ENCODE assay signal across 19 mouse cellular contexts in the genomic region with DNA sequence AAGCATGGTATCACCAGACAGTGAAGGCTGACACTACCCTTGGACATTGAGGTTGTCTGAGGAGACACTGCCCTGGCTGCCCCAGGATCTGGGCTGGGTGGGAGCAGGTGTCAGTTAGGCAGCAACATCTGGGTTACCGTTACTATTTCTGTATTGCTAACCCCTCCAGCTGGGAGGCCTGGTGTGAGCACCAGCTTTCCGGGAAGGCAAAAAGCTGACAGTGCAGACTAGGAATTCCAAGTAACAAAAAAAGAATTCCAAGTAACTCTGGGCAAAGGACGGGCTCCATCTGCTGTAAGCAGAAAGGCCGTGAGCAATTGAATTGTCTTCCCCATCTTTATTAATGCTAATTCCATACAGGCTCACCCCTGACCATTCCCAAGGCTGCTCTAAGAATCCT. TPM values are rescaled to one million over a fixed set of nuclear protein-coding genes. Genes with fewer than 3 reads are reported as not detected.
DNase-seq lines count a peak whose midpoint lies in the region; ATAC-seq and TF ChIP-seq lines count a peak whose summit lies in the region.
"Had no signal": no experiment of that assay in that cellular context is flagged by ENCODE, and none has a peak within 500 bp of the region (broad histone marks: within the 10 kb centered on the region; RNA-seq: fewer than 3 reads in every experiment).

No protein-coding gene starts in this region.

- peak; percentile 25 for DNase-seq in cerebellum, adult 9-10 months
- no peak for DNase-seq in cerebellum, adult 11 months
- DNase-seq in kidney, postnatal 0 days (ENCODE audit: low spot score), result no peak
- DNase-seq in midbrain, embryonic 11.5 days (ENCODE audit: low spot score, missing footprints), result peak; percentile 70
- DNase-seq in midbrain, postnatal 0 days (ENCODE audit: low spot score), result no peak
- no peak for DNase-seq in spleen, postnatal 10 days (ENCODE audit: low spot score in 2 of 2)
- DNase-seq: adrenal gland, postnatal 14 days; cerebellum, postnatal 10 days; forebrain, postnatal 0 days; gastrocnemius, postnatal 36 days; heart, adult 11 months; heart, postnatal 36 days had no signal

- no peaks in the 10 kb centered on the region for H3K9me3 ChIP-seq in kidney, postnatal 0 days (replicated peaks; ENCODE audit: low read length)
- no peaks in the 10 kb centered on the region for H3K9me3 ChIP-seq in kidney, embryonic 14.5 days (ENCODE audit: control insufficient read depth, low read length)
- no peaks in the 10 kb centered on the region for H3K9me3 ChIP-seq in midbrain, embryonic 11.5 days (ENCODE audit: control insufficient read depth, low read length)
- H3K9me3 ChIP-seq in midbrain, postnatal 0 days (ENCODE audit: low read length), result no peaks in the 10 kb centered on the region
- H3K9me3 ChIP-seq: embryonic facial prominence, embryonic 10.5 days; forebrain, embryonic 13.5 days; heart, embryonic 13.5 days; hindbrain, embryonic 15.5 days had no signal

- WGBS in kidney, postnatal 0 days, result 60% methylated on average over 4 of the region's 4 CpGs
- 72% methylated on average over 4 of the region's 4 CpGs for WGBS in kidney, embryonic 14.5 days
- WGBS in midbrain, embryonic 11.5 days, result 66% methylated on average over 4 of the region's 4 CpGs
- 46% methylated on average over 4 of the region's 4 CpGs for WGBS in midbrain, postnatal 0 days

- no peaks in the 10 kb centered on the region for H3K27me3 ChIP-seq in kidney, postnatal 0 days (ENCODE audit: insufficient read depth, low read length)
- H3K27me3 ChIP-seq in kidney, embryonic 14.5 days (ENCODE audit: control insufficient read depth, insufficient read depth, low read length), result no peaks in the 10 kb centered on the region
- no peaks in the 10 kb centered on the region for H3K27me3 ChIP-seq in midbrain, embryonic 11.5 days (ENCODE audit: control insufficient read depth, insufficient read depth, low read length)
- no peaks in the 10 kb centered on the region for H3K27me3 ChIP-seq in midbrain, postnatal 0 days (ENCODE audit: insufficient read depth, low read length)
- H3K27me3 ChIP-seq: heart, embryonic 13.5 days; hindbrain, embryonic 15.5 days; Patski had no signal

- no peak overlapping the region for H3K4me2 ChIP-seq in kidney, postnatal 0 days (ENCODE audit: low read length)
- no peak overlapping the region for H3K4me2 ChIP-seq in kidney, embryonic 14.5 days (replicated peaks; ENCODE audit: low read depth, low read length)
- no peak overlapping the region for H3K4me2 ChIP-seq in midbrain, embryonic 11.5 days
- H3K4me2 ChIP-seq in midbrain, postnatal 0 days (ENCODE audit: low read depth, low read length, poor library complexity, severe bottlenecking), result no peak overlapping the region
- H3K4me2 ChIP-seq: forebrain, embryonic 13.5 days; heart, embryonic 13.5 days; hindbrain, embryonic 15.5 days had no signal

- H3K36me3 ChIP-seq in kidney, postnatal 0 days (ENCODE audit: insufficient read depth, low read length), result no peaks in the 10 kb centered on the region
- H3K36me3 ChIP-seq in kidney, embryonic 14.5 days (ENCODE audit: control insufficient read depth, insufficient read depth, low read length), result no peaks in the 10 kb centered on the region
- H3K36me3 ChIP-seq in midbrain, embryonic 11.5 days (ENCODE audit: control insufficient read depth, insufficient read depth, low read length), result no peaks in the 10 kb centered on the region
- no peaks in the 10 kb centered on the region for H3K36me3 ChIP-seq in midbrain, postnatal 0 days (ENCODE audit: insufficient read depth, low read length)
- H3K36me3 ChIP-seq: embryonic facial prominence, embryonic 10.5 days; heart, embryonic 13.5 days; hindbrain, embryonic 15.5 days had no signal

- no peak overlapping the region for H3K9ac ChIP-seq in kidney, postnatal 0 days (ENCODE audit: low read depth, low read length)
- no peak overlapping the region for H3K9ac ChIP-seq in kidney, embryonic 14.5 days (ENCODE audit: low read depth, low read length)
- no peak overlapping the region for H3K9ac ChIP-seq in midbrain, embryonic 11.5 days (ENCODE audit: low read length)
- H3K9ac ChIP-seq in midbrain, postnatal 0 days (replicated peaks; ENCODE audit: low read length, poor library complexity, severe bottlenecking), result no peak overlapping the region
- H3K9ac ChIP-seq: forebrain, embryonic 13.5 days; forebrain, postnatal 0 days; heart, embryonic 13.5 days; hindbrain, embryonic 15.5 days had no signal

- H3K4me1 ChIP-seq in kidney, postnatal 0 days (replicated peaks; ENCODE audit: insufficient read depth, low read length), result 0 out of 2 replicates have a peak, but pooled peaks cover 14% of the 10 kb centered on the region
- peaks cover 11% of the 10 kb centered on the region; the same call in 1 of the 2 replicates for H3K4me1 ChIP-seq in kidney, embryonic 14.5 days (ENCODE audit: control insufficient read depth, insufficient read depth, low read length)
- peaks cover 14% of the 10 kb centered on the region for H3K4me1 ChIP-seq in midbrain, embryonic 11.5 days (ENCODE audit: control insufficient read depth, insufficient read depth, low read length)
- H3K4me1 ChIP-seq in midbrain, postnatal 0 days (ENCODE audit: insufficient read depth, low read length), result no peaks in the 10 kb centered on the region

- TF ChIP-seq CTCF in kidney, postnatal 0 days (IDR thresholded peaks at IDR 0.05; ENCODE audit: low read depth), result no peak
- TF ChIP-seq CTCF in midbrain, postnatal 0 days (IDR thresholded peaks at IDR 0.05), result no peak

- H3K27ac ChIP-seq in kidney, postnatal 0 days, result 0 out of 2 replicates have a peak overlapping the region, but pooled peaks have one; percentile 8
- no peak overlapping the region for H3K27ac ChIP-seq in kidney, embryonic 14.5 days (ENCODE audit: low read depth, low read length)
- no peak overlapping the region for H3K27ac ChIP-seq in midbrain, embryonic 11.5 days (ENCODE audit: low read depth, low read length)
- H3K27ac ChIP-seq in midbrain, postnatal 0 days (ENCODE audit: low read depth, low read length), result no peak overlapping the region
- H3K27ac ChIP-seq: embryonic facial prominence, embryonic 10.5 days; forebrain, embryonic 13.5 days; heart, embryonic 13.5 days; hindbrain, embryonic 15.5 days had no signal

- H3K4me3 ChIP-seq in kidney, postnatal 0 days (replicated peaks; ENCODE audit: low read depth, low read length), result no peak overlapping the region
- no peak overlapping the region for H3K4me3 ChIP-seq in kidney, embryonic 14.5 days (ENCODE audit: low read length)
- no peak overlapping the region for H3K4me3 ChIP-seq in midbrain, embryonic 11.5 days (ENCODE audit: low read depth, low read length)
- no peak overlapping the region for H3K4me3 ChIP-seq in midbrain, postnatal 0 days (ENCODE audit: low read depth, low read length)
- H3K4me3 ChIP-seq: embryonic facial prominence, embryonic 10.5 days; forebrain, embryonic 13.5 days; heart, embryonic 13.5 days; hindbrain, embryonic 15.5 days had no signal

- no peak for ATAC-seq in kidney, postnatal 0 days (replicated peaks; ENCODE audit: low FRiP score, low read depth)
- ATAC-seq in kidney, embryonic 14.5 days (ENCODE audit: low FRiP score, low TSS enrichment), result no peak
- no peak for ATAC-seq in midbrain, embryonic 11.5 days (ENCODE audit: low FRiP score)
- no peak for ATAC-seq in midbrain, postnatal 0 days (ENCODE audit: low FRiP score)
- ATAC-seq: activated CD4-positive, CD25-positive, alpha-beta regulatory T cell, adult 4 months; forebrain, embryonic 13.5 days; forebrain, postnatal 0 days; Patski had no signal

RNA-seq across cellular contexts. Expression of gene Bsn, which starts 8.4 kb away (rescaled TPM):
- polyA plus RNA-seq in kidney, postnatal 0 days (2015; fragmentation: Nextera tagmentation; extraction: Ambion mirVana), result 0.25 and 0.31 TPM in 2 replicates
- polyA plus RNA-seq in kidney, embryonic 14.5 days (2014; fragmentation: Nextera tagmentation; extraction: Ambion mirVana), result 0.76 and 0.77 TPM in 2 replicates
- 2.4 TPM in 2 replicates for polyA plus RNA-seq in midbrain, embryonic 11.5 days (2014; fragmentation: Nextera tagmentation; extraction: Ambion mirVana)
- total RNA-seq in midbrain, postnatal 0 days (2014; rRNA removed), result 59.4 and 60.6 TPM in 2 replicates
- polyA plus RNA-seq in midbrain, postnatal 0 days (2015; fragmentation: Nextera tagmentation; extraction: Ambion mirVana), result 6.1 and 7.7 TPM in 2 replicates

Comparison
In these comparisons a context has a peak if more than half of its experiments do, and no peak if none do; other contexts are left out.
1. DNase-seq: peak in cerebellum, adult 9-10 months (single experiment) and midbrain, embryonic 11.5 days (single experiment); none in cerebellum, adult 11 months (single experiment), kidney, postnatal 0 days (single experiment), midbrain, postnatal 0 days (single experiment) and spleen, postnatal 10 days (0 of 2).